Mouse (Mus musculus) limb, embryonic 11.5 days (tissue): ENCODE measurements around the gene Ranbp3. TPM values are rescaled to one million over a fixed set of nuclear protein-coding genes. Genes with fewer than 3 reads are reported as not detected.

Source experiments
- ATAC-seq: fragments of 200-750 bp; cut with Nextera tagmentation; 2 replicates; pipeline ENCODE4 v1.8.0; 2017; ENCODE audit warnings: low read depth; ENCODE audit not compliant: insufficient number of reproducible peaks, low FRiP score, low TSS enrichment
- DNase-seq: peaks from one replicate; pipeline ENCODE4 v3.0.0-alpha.2; 2015; ENCODE audit warnings: low spot score
- H3K27ac ChIP-seq: fragments of 300-500 bp; sonication (generic); replicated peaks from 2 replicates; pipeline ENCODE4 v1.5.1; 2014; ENCODE audit warnings: low read depth, mild to moderate bottlenecking, low read length
- H3K27me3 ChIP-seq: fragments of 300-500 bp; sonication (generic); 2 replicates; pipeline ENCODE4 v1.6.1; 2014; ENCODE audit warnings: mild to moderate bottlenecking, low read length, mixed read lengths; ENCODE audit not compliant: control insufficient read depth, insufficient read depth
- H3K36me3 ChIP-seq: fragments of 300-500 bp; sonication (generic); 2 replicates; pipeline ENCODE4 v1.6.1; 2014; ENCODE audit warnings: mild to moderate bottlenecking, low read length, moderate library complexity, mixed read lengths; ENCODE audit not compliant: control insufficient read depth, insufficient read depth
- H3K4me1 ChIP-seq: fragments of 300-500 bp; sonication (generic); 2 replicates; pipeline ENCODE4 v1.6.1; 2014; ENCODE audit warnings: low read length, mixed read lengths; ENCODE audit not compliant: control insufficient read depth, insufficient read depth
- H3K4me2 ChIP-seq: fragments of 300-500 bp; sonication (generic); 2 replicates; pipeline ENCODE4 v1.6.1; 2014; ENCODE audit warnings: low read depth, mild to moderate bottlenecking, moderate library complexity; ENCODE audit not compliant: severe bottlenecking
- H3K4me3 ChIP-seq: fragments of 300-500 bp; sonication (generic); 2 replicates; pipeline ENCODE4 v1.5.1; 2014; ENCODE audit warnings: low read depth, low read length
- H3K9ac ChIP-seq: fragments of 300-500 bp; sonication (generic); 2 replicates; pipeline ENCODE4 v1.6.1; 2014; ENCODE audit warnings: mild to moderate bottlenecking, low read length
- H3K9me3 ChIP-seq: fragments of 300-500 bp; sonication (generic); 2 replicates; pipeline ENCODE4 v1.6.1; 2016; ENCODE audit warnings: low read length; ENCODE audit not compliant: control insufficient read depth
- whole genome bisulfite sequencing: fragments of 180-500 bp; shearing (Covaris S2); extraction: QIAGEN DNeasy Blood & Tissue Kit; methylation state at CpG from one replicate; pipeline ENCODE4 v1.1.7; 2014; 5-methylcytosine and 5-hydroxymethylcytosine counted together
- polyA plus RNA-seq: library from polyadenylated mRNA; unstranded; fragments of >200 nt; fragmentation: Nextera tagmentation; extraction: Ambion mirVana; gene quantifications from 2 replicates; pipeline ENCODE4 v1.2.1, GENCODE M21; 2014

Ranbp3 gene
- polyA plus RNA-seq, 1 experiment from 2014 or later = 118 TPM

DNA sequence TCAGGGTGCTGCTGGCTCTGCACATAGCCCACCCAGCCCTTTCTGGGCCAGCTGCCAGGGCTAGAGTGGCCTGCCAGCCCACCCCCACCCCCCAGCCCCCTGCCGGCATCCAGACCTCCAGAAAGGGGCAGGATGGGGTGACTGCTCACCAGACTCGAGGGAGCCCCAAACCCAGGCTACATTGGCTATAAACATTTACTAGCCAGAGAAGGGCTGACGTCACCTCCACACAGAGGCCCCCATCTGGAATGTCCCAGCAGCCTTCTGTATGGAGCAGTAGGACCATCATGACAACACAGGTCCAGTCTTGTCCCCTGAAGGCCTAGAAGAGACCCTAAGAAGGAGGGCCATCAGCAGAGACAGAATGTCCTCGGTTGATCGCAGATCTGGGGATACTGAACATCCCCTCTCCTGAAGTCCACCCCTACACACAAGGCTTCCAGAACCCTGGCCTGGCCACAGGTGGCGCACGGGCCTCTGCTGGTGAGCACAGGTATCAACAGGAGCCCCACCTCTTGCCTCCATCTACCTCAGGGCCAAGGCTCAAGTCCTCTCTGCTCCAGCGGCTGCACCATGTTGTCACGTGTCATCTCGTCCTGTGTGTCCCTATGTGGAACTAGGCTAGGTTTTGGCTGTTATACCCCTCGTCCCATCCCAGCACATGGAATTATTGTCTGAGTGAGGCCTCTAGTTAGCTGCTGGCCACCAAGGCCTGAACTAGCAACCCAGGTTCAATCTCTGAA, 50.5 kb downstream of the Ranbp3 start:
- no peak overlapping the region for H3K27ac ChIP-seq
- no peak overlapping the region for H3K4me3 ChIP-seq
- H3K4me1 ChIP-seq = peaks cover 15% of the 10 kb centered on the region
- no peaks in the 10 kb centered on the region for H3K9me3 ChIP-seq
- no peak overlapping the region for H3K9ac ChIP-seq
- ATAC-seq = no peak
- peaks cover 2% of the 10 kb centered on the region for H3K36me3 ChIP-seq
- H3K4me2 ChIP-seq = no peak overlapping the region
- no peaks in the 10 kb centered on the region for H3K27me3 ChIP-seq
- DNase-seq = no peak
- WGBS = 88% methylated on average over 11 of the region's 11 CpGs

DNA sequence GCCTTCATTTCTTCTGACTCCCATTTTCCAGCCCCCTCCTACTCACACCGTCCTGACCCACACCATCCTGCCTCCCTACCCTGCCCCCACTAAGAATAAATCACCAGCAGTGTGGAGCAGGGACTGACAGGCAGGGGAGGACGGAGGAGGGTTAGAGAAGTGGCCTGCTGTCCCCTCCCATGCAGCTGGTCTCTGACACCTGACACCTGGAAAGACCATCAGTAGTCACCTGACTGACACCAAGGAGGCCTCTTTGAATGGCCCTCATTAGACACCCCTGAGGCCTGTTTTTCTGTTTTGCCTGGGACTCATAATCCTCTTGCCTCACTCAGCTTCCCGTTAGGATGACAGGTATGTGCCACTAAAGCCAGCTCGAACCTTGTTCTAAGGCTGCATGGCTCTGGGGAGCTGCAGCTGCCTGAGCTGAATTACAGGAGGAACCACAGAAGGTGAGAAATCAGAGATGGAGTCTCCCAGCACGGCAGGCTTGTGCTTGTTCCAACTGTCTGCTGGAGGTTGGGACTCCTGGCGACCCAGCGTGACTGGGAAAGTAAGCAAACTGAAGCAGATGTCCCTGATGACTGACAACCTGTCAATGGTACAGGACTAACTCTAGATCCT, 54.0 kb downstream of the Ranbp3 start:
- Histone ChIP-seq H3K27me3 (no peaks in the 10 kb centered on the region), H3K36me3 (no peaks in the 10 kb centered on the region; the same call in 1 of the 2 replicates), H3K9ac (no peak overlapping the region), H3K4me1 (peaks cover 15% of the 10 kb centered on the region), H3K9me3 (no peaks in the 10 kb centered on the region), H3K4me2 (no peak overlapping the region), H3K27ac (no peak overlapping the region; the same call in 1 of the 2 replicates), H3K4me3 (no peak overlapping the region)
- WGBS = 4% methylated on average over 7 of the region's 7 CpGs
- DNase-seq (peak; percentile 47), ATAC-seq (peak; percentile 49)

DNA sequence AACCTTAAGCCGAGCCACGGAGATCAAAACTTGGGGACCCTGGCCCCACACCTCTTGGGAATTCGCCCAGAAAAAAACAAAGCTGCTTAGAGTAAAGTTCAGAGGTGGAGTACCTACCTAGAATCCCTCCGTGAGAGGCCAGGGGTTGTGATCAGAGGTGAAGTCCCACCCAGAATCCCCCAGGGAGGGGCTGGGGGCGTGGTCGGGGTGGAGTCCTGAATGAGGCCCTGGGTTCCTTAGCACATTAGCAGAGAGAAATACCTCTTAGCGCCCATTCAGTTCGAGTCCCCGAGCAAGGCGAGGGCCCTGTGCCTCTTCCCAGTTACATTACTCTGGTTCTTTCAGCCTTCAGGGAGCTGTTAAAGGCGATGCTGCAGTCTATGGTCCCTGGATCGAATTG, 54.6 kb downstream of the Ranbp3 start:
- Histone ChIP-seq H3K4me1 (peaks cover 15% of the 10 kb centered on the region), H3K36me3 (no peaks in the 10 kb centered on the region), H3K4me2 (peak overlapping the region; percentile 8; the same call in 1 of the 2 replicates), H3K27ac (no peak overlapping the region), H3K9ac (no peak overlapping the region), H3K9me3 (no peaks in the 10 kb centered on the region), H3K4me3 (no peak overlapping the region), H3K27me3 (no peaks in the 10 kb centered on the region)
- DNase-seq (peak; percentile 60), ATAC-seq (no peak)
- 7% methylated on average over 12 of the region's 12 CpGs for WGBS

DNA sequence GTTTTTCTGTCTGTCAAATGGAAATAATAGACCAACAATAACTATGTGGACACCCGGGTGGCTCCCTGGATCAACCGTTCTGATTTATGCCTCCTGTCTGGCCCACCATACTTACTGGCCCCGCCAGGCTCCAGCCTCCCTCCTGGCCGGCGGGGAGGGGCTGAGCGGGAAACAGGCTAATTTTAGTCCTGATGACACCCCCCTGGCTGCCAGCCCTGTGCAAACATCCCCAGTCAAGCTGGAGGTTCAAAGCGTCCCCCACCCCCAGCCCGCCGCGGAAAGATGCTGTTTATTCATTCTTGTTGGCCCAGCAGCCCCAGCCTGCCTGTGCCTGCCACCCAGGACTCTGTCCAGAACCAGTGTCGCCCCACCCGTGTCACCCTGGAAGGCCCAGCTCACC, 55.0 kb downstream of the Ranbp3 start:
- no peak overlapping the region for H3K27ac ChIP-seq
- H3K4me2 ChIP-seq = no peak overlapping the region

DNA sequence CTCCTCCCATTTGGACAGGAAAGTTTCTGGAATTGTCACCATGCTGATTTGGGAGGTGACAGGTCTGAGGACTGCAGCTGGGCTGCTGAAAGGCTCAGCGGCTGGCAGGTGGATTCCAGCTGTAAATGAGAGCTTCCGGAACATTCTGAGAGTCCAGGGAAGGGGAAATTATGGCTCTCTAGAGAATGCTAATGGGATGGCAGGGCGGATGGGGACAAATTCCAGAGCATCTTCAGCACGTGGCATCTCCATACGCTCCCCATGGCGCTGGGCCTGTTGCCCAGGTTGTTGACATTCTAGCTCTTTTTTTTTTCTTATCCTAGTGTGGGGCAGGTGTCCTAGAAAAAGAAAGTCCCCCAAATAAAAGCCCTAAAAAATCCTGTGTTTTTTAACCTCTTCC, 56.1 kb downstream of the Ranbp3 start:
- Histone ChIP-seq H3K27me3 (no peaks in the 10 kb centered on the region), H3K4me3 (no peak overlapping the region), H3K9ac (no peak overlapping the region), H3K36me3 (no peaks in the 10 kb centered on the region), H3K4me2 (no peak overlapping the region), H3K27ac (no peak overlapping the region), H3K9me3 (no peaks in the 10 kb centered on the region), H3K4me1 (peaks cover 15% of the 10 kb centered on the region)
- WGBS = 61% methylated on average over 6 of the region's 6 CpGs
- no peak for ATAC-seq
- no peak for DNase-seq

More for the DNA sequence above, 55.0 kb downstream of the Ranbp3 start:
- Histone ChIP-seq H3K9me3 (no peaks in the 10 kb centered on the region), H3K9ac (no peak overlapping the region), H3K27me3 (no peaks in the 10 kb centered on the region), H3K4me1 (peaks cover 15% of the 10 kb centered on the region), H3K36me3 (no peaks in the 10 kb centered on the region), H3K4me3 (no peak overlapping the region)
- DNase-seq (no peak), ATAC-seq (no peak)
- 16% methylated on average over 12 of the region's 12 CpGs for WGBS

DNA sequence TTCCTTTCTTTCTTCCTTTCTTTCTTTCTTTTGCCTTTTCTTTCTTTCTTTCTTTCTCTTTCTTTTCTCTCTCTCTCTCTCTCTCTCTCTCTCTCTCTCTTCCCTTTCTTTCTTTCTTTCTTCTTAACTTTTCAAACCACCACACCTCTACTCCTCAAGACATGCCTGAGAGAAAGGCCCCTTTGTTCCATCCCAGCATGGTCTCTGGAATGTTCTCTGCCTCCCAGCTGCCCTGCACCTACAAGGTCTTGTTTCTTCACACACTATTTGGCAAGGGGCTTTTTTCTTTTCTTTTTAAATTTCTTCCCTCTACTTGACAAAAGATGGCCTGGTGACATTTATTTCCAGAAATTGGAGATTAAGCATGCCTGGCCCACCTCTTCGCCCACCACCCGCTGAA, 56.6 kb downstream of the Ranbp3 start:
- peaks cover 15% of the 10 kb centered on the region for H3K4me1 ChIP-seq
- H3K27me3 ChIP-seq = no peaks in the 10 kb centered on the region
- no peak overlapping the region for H3K9ac ChIP-seq
- H3K27ac ChIP-seq = no peak overlapping the region
- WGBS = 70% methylated on average over 2 of the region's 2 CpGs
- H3K9me3 ChIP-seq = no peaks in the 10 kb centered on the region
- DNase-seq = no peak
- ATAC-seq = no peak
- H3K36me3 ChIP-seq = no peaks in the 10 kb centered on the region
- H3K4me3 ChIP-seq = no peak overlapping the region
- H3K4me2 ChIP-seq = no peak overlapping the region

DNA sequence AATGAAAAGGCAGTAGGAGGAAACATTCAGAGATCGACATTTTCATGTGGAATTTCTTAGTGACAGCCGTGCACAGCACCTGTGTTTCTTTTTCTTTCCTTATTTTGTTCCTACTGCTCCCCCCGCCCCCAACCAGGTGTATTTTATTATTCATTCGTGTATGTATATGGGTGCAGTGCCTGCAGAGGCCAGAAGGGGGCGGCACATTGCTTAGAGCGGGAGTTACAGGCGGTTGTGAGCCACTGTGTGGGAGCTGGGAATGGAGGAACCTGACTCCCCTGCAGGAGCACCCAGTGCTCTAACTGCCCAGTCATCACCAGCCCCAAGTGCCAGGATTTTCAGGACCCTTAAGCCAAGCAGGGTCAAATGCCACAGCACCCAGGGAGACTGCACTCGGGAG, 63.4 kb downstream of the Ranbp3 start:
- Histone ChIP-seq H3K4me2 (no peak overlapping the region), H3K27me3 (no peaks in the 10 kb centered on the region), H3K9me3 (no peaks in the 10 kb centered on the region), H3K36me3 (no peaks in the 10 kb centered on the region), H3K9ac (no peak overlapping the region), H3K4me3 (no peak overlapping the region), H3K4me1 (no peaks in the 10 kb centered on the region), H3K27ac (no peak overlapping the region)
- DNase-seq = no peak
- WGBS = 41% methylated on average over 8 of the region's 8 CpGs
- no peak for ATAC-seq

DNA sequence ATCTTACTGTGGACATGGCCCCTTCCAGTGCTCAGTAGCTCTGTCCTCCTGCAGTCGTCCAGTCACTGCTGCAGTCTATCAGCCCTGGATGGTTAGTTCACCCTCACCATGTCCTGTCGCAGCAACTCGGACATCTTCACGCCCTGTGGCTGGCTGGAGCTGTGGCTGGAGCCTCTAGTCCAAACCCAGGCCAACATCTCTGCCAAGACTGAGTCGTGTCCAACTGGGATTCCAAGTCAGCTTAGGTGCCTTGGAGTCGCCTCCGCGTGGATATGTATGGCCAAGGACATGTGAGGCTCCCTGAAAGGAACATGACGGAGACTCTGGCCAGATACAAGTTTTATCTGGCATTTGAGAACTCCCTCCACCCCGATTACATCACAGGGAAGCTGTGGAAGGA, 65.1 kb downstream of the Ranbp3 start:
- DNase-seq = no peak

More for the DNA sequence above, 65.1 kb downstream of the Ranbp3 start:
- ATAC-seq = no peak
- Histone ChIP-seq H3K9me3 (no peaks in the 10 kb centered on the region), H3K27ac (no peak overlapping the region), H3K4me1 (no peaks in the 10 kb centered on the region), H3K27me3 (no peaks in the 10 kb centered on the region), H3K4me2 (no peak overlapping the region), H3K4me3 (no peak overlapping the region), H3K9ac (no peak overlapping the region; the same call in 1 of the 2 replicates), H3K36me3 (no peaks in the 10 kb centered on the region)
- WGBS = 84% methylated on average over 10 of the region's 10 CpGs
